Mouse (Mus musculus): ENCODE data around the gene Ovca2.
A peak's percentile ranks its signal among the peaks of the same experiment; 100 is the strongest.

The Ovca2 gene

GRCm38 (mm10) chr11:75152603-75153557 is 25.8 kb downstream of the Ovca2 start:
- DNase-seq: peak; percentile 20 to 28

GRCm38 (mm10) chr11:75150346-75150745 is 28.3 kb downstream of the Ovca2 start:
- DNase-seq: no peak

GRCm38 (mm10) chr11:75148332-75149035 is 30.2 kb downstream of the Ovca2 start:
- no peak for DNase-seq

- DNase-seq: no peak
Observed at GRCm38 (mm10) chr11:75147846-75148168, 30.8 kb downstream of the Ovca2 start.

GRCm38 (mm10) chr11:75147106-75147845 is 31.4 kb downstream of the Ovca2 start:
- DNase-seq: no peak

GRCm38 (mm10) chr11:75145841-75146240 is 32.8 kb downstream of the Ovca2 start:
- DNase-seq: no peak

- DNase-seq: no peak
Observed at GRCm38 (mm10) chr11:75142749-75143148, 35.9 kb downstream of the Ovca2 start.

GRCm38 (mm10) chr11:75141913-75142312 is 36.7 kb downstream of the Ovca2 start:
- no peak for DNase-seq

- no peak for DNase-seq
Observed at GRCm38 (mm10) chr11:75141038-75141437, 37.6 kb downstream of the Ovca2 start.

- DNase-seq: no peak
Observed at GRCm38 (mm10) chr11:75140431-75140830, 38.2 kb downstream of the Ovca2 start.

- no peak for DNase-seq
Observed at GRCm38 (mm10) chr11:75139122-75139963, 39.3 kb downstream of the Ovca2 start.

- DNase-seq: peak; percentile 64 to 67
Observed at GRCm38 (mm10) chr11:75136666-75137398, 41.8 kb downstream of the Ovca2 start.

- DNase-seq: no peak
Observed at GRCm38 (mm10) chr11:75135358-75135757, 43.3 kb downstream of the Ovca2 start.

- DNase-seq: no peak
Observed at GRCm38 (mm10) chr11:75134485-75135068, 44.1 kb downstream of the Ovca2 start.

- DNase-seq: no peak
Observed at GRCm38 (mm10) chr11:75133951-75134350, 44.7 kb downstream of the Ovca2 start.

- no peak for DNase-seq
Observed at GRCm38 (mm10) chr11:75133391-75133790, 45.2 kb downstream of the Ovca2 start.

GRCm38 (mm10) chr11:75132278-75132677 is 46.4 kb downstream of the Ovca2 start:
- no peak for DNase-seq

- no peak for DNase-seq
Observed at GRCm38 (mm10) chr11:75131300-75131699, 47.3 kb downstream of the Ovca2 start.

GRCm38 (mm10) chr11:75129481-75129880 is 49.2 kb downstream of the Ovca2 start:
- no peak for DNase-seq

GRCm38 (mm10) chr11:75126384-75126783 is 52.3 kb downstream of the Ovca2 start:
- no peak for DNase-seq
